Mouse (Mus musculus): ENCODE measurements around the gene Usp34. TPM values are rescaled to one million over a fixed set of nuclear protein-coding genes. Genes with fewer than 3 reads are reported as not detected.

Usp34 gene
- polyA plus RNA-seq, 1 experiment from 2014 or later = 27.5 TPM

GRCm38 (mm10) chr11:23520473-23521205 lies 213.9 kb downstream of the Usp34 start, which contains the start of gene 1700093K21Rik:
TSS of gene 1700093K21Rik (minus strand) at chr11:23521155.
- no peak within 1 kb of the TSS for H3K4me2 ChIP-seq
- ATAC-seq (replicated peaks; ENCODE audit: low FRiP score) = no peak
- 56% methylated on average over 5 of the region's 5 CpGs for WGBS
- no peaks in the 10 kb centered on the region for H3K9me3 ChIP-seq (replicated peaks)
- H3K4me1 ChIP-seq = no peaks in the 10 kb centered on the region
- H3K9ac ChIP-seq = no peak within 1 kb of the TSS
- no peak within 1 kb of the TSS for H3K4me3 ChIP-seq (replicated peaks)
- no peaks in the 10 kb centered on the region for H3K27me3 ChIP-seq
- no peaks in the 10 kb centered on the region for H3K36me3 ChIP-seq
- H3K27ac ChIP-seq = no peak within 1 kb of the TSS

DNA sequence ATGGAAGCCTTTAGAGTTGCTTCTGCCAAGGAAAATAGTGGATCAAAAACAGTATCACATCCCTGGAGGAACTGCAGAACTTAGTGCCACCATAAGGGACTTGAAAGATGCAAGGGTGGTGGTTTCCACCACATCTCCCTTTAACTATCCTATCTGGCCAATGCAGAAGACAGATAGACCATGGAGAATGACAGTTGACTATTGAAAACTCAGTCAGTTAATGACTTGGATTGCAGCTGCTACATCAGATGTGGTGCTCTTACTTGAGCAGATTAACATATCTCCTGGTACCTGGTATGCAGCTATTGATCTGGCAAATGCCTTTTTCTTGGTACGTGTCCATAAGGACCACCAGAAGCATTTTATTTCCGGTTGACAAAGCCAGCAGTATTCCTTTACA lies 230.8 kb downstream of the Usp34 start:
- H3K9me3 ChIP-seq (replicated peaks) = no peaks in the 10 kb centered on the region
- no peaks in the 10 kb centered on the region for H3K27me3 ChIP-seq
- no peaks in the 10 kb centered on the region for H3K36me3 ChIP-seq
- no peak overlapping the region for H3K27ac ChIP-seq
- H3K4me3 ChIP-seq (replicated peaks) = no peak overlapping the region
- ATAC-seq (replicated peaks; ENCODE audit: low FRiP score) = no peak
- H3K4me1 ChIP-seq = no peaks in the 10 kb centered on the region
- no peak overlapping the region for H3K4me2 ChIP-seq
- no peak overlapping the region for H3K9ac ChIP-seq
- WGBS = 80% methylated on average over 2 of the region's 2 CpGs

Small RNAs within 50 kb of the gene (microRNA-seq; reads per million reads assigned to microRNA genes)
- gene Gm47279 = not detected

Other genes with a start within 250 kb of the Usp34 start
- 102 and 109 TPM in 2 replicates for gene Xpo1, start 50.9 kb upstream of the Usp34 start, polyA plus RNA-seq (2015; fragmentation: Nextera tagmentation; extraction: Ambion mirVana)
- 75.5 and 86.8 TPM in 2 replicates for gene Ahsa2, start 191.1 kb downstream of the Usp34 start, polyA plus RNA-seq (2015; fragmentation: Nextera tagmentation; extraction: Ambion mirVana)
- gene 1700093K21Rik, start 214.3 kb downstream of the Usp34 start, polyA plus RNA-seq (2015; fragmentation: Nextera tagmentation; extraction: Ambion mirVana) = not detected in 2 replicates